Mouse (Mus musculus) limb, embryonic 11.5 days (tissue): Measurements from ENCODE around the gene Olfr552. TPM values are rescaled to one million over a fixed set of nuclear protein-coding genes. Genes with fewer than 3 reads are reported as not detected.
A peak's percentile ranks its signal among the peaks of the same experiment; 100 is the strongest.
"Not testable (repeated sequence)": the region's sequence is repeated elsewhere in the genome, so short reads cannot be mapped to it uniquely, and the experiment has no call there.

Experiments used
- ATAC-seq: fragments of 200-750 bp; cut with Nextera tagmentation; 2 replicates; pipeline ENCODE4 v1.8.0; 2017; ENCODE audit warnings: low read depth; ENCODE audit not compliant: insufficient number of reproducible peaks, low FRiP score, low TSS enrichment
- DNase-seq: peaks from one replicate; pipeline ENCODE4 v3.0.0-alpha.2; 2015; ENCODE audit warnings: low spot score
- H3K27ac ChIP-seq: fragments of 300-500 bp; sonication (generic); replicated peaks from 2 replicates; pipeline ENCODE4 v1.5.1; 2014; ENCODE audit warnings: low read depth, mild to moderate bottlenecking, low read length
- H3K27me3 ChIP-seq: fragments of 300-500 bp; sonication (generic); 2 replicates; pipeline ENCODE4 v1.6.1; 2014; ENCODE audit warnings: mild to moderate bottlenecking, low read length, mixed read lengths; ENCODE audit not compliant: control insufficient read depth, insufficient read depth
- H3K36me3 ChIP-seq: fragments of 300-500 bp; sonication (generic); 2 replicates; pipeline ENCODE4 v1.6.1; 2014; ENCODE audit warnings: mild to moderate bottlenecking, low read length, moderate library complexity, mixed read lengths; ENCODE audit not compliant: control insufficient read depth, insufficient read depth
- H3K4me1 ChIP-seq: fragments of 300-500 bp; sonication (generic); 2 replicates; pipeline ENCODE4 v1.6.1; 2014; ENCODE audit warnings: low read length, mixed read lengths; ENCODE audit not compliant: control insufficient read depth, insufficient read depth
- H3K4me2 ChIP-seq: fragments of 300-500 bp; sonication (generic); 2 replicates; pipeline ENCODE4 v1.6.1; 2014; ENCODE audit warnings: low read depth, mild to moderate bottlenecking, moderate library complexity; ENCODE audit not compliant: severe bottlenecking
- H3K4me3 ChIP-seq: fragments of 300-500 bp; sonication (generic); 2 replicates; pipeline ENCODE4 v1.5.1; 2014; ENCODE audit warnings: low read depth, low read length
- H3K9ac ChIP-seq: fragments of 300-500 bp; sonication (generic); 2 replicates; pipeline ENCODE4 v1.6.1; 2014; ENCODE audit warnings: mild to moderate bottlenecking, low read length
- H3K9me3 ChIP-seq: fragments of 300-500 bp; sonication (generic); 2 replicates; pipeline ENCODE4 v1.6.1; 2016; ENCODE audit warnings: low read length; ENCODE audit not compliant: control insufficient read depth
- WGBS: fragments of 180-500 bp; shearing (Covaris S2); extraction: QIAGEN DNeasy Blood & Tissue Kit; methylation state at CpG from one replicate; pipeline ENCODE4 v1.1.7; 2014; 5-methylcytosine and 5-hydroxymethylcytosine counted together
- polyA plus RNA-seq: library from polyadenylated mRNA; unstranded; fragments of >200 nt; fragmentation: Nextera tagmentation; extraction: Ambion mirVana; gene quantifications from 2 replicates; pipeline ENCODE4 v1.2.1, GENCODE M21; 2014

Olfr552 gene
- polyA plus RNA-seq, 1 experiment from 2014 or later: not detected

- Histone ChIP-seq H3K36me3 (no peaks in the 10 kb centered on the region), H3K9me3 (no peaks in the 10 kb centered on the region), H3K4me3 (no peak within 1 kb of the TSS), H3K9ac (no peak within 1 kb of the TSS), H3K4me2 (no peak within 1 kb of the TSS), H3K27me3 (no peaks in the 10 kb centered on the region), H3K4me1 (no peaks in the 10 kb centered on the region), H3K27ac (no peak within 1 kb of the TSS)
- WGBS: 95% methylated on average over 3 of the region's 3 CpGs
- DNase-seq: no peak
- no peak for ATAC-seq
Measured at GRCm38 (mm10) chr7:102591786-102592185, 5.8 kb upstream of the Olfr552 start, which contains the start of gene Olfr551. Gene Olfr551, minus strand, starts transcription at chr7:102591886.

GRCm38 (mm10) chr7:102618118-102618517 is 20.5 kb downstream of the Olfr552 start, which contains the start of gene Olfr553:
Gene Olfr553, minus strand, starts transcription at chr7:102618218.
- H3K9ac ChIP-seq: no peak within 1 kb of the TSS
- no peaks in the 10 kb centered on the region for H3K9me3 ChIP-seq
- H3K36me3 ChIP-seq: no peaks in the 10 kb centered on the region
- ATAC-seq (no peak), DNase-seq (no peak)
- H3K4me2 ChIP-seq: no peak within 1 kb of the TSS
- H3K27me3 ChIP-seq: no peaks in the 10 kb centered on the region
- no peaks in the 10 kb centered on the region for H3K4me1 ChIP-seq
- no peak within 1 kb of the TSS for H3K27ac ChIP-seq
- no peak within 1 kb of the TSS for H3K4me3 ChIP-seq

GRCm38 (mm10) chr7:102619608-102620007 is 22.0 kb downstream of the Olfr552 start:
- Histone ChIP-seq H3K9ac (no peak overlapping the region), H3K4me3 (no peak overlapping the region), H3K9me3 (no peaks in the 10 kb centered on the region), H3K27ac (no peak overlapping the region), H3K36me3 (no peaks in the 10 kb centered on the region), H3K4me1 (no peaks in the 10 kb centered on the region), H3K4me2 (no peak overlapping the region), H3K27me3 (no peaks in the 10 kb centered on the region)
- ATAC-seq: no peak
- 87% methylated on average over 5 of the region's 5 CpGs for WGBS
- no peak for DNase-seq

- H3K27me3 ChIP-seq, H3K4me1 ChIP-seq, DNase-seq, H3K9me3 ChIP-seq, H3K4me3 ChIP-seq, H3K9ac ChIP-seq, H3K36me3 ChIP-seq, H3K27ac ChIP-seq, H3K4me2 ChIP-seq, ATAC-seq: not testable (repeated sequence)
- WGBS: 85% methylated on average over 16 of the region's 19 CpGs
Measured at GRCm38 (mm10) chr7:102620368-102620767, 22.8 kb downstream of the Olfr552 start.

- Histone ChIP-seq H3K4me3 (no peak overlapping the region), H3K4me2 (no peak overlapping the region), H3K27ac (no peak overlapping the region), H3K9me3 (no peaks in the 10 kb centered on the region), H3K9ac (no peak overlapping the region), H3K4me1 (no peaks in the 10 kb centered on the region), H3K36me3 (no peaks in the 10 kb centered on the region), H3K27me3 (no peaks in the 10 kb centered on the region)
- 32% methylated on average over 3 of the region's 3 CpGs for WGBS
- DNase-seq: peak; percentile 25
- ATAC-seq: no peak
Measured at GRCm38 (mm10) chr7:102636665-102637064, 39.1 kb downstream of the Olfr552 start.

GRCm38 (mm10) chr7:102638132-102638531 is 40.6 kb downstream of the Olfr552 start, which contains the start of gene Olfr554:
Gene Olfr554, plus strand, starts transcription at chr7:102638432.
- Histone ChIP-seq H3K27ac (no peak within 1 kb of the TSS), H3K4me3 (no peak within 1 kb of the TSS), H3K4me1 (no peaks in the 10 kb centered on the region), H3K4me2 (no peak within 1 kb of the TSS), H3K36me3 (no peaks in the 10 kb centered on the region), H3K27me3 (no peaks in the 10 kb centered on the region), H3K9me3 (no peaks in the 10 kb centered on the region), H3K9ac (no peak within 1 kb of the TSS)
- no peak for DNase-seq
- whole genome bisulfite sequencing: 78% methylated on average over 1 of the region's 1 CpGs
- ATAC-seq: no peak

- not testable (repeated sequence) for H3K9me3 ChIP-seq, ATAC-seq, H3K4me2 ChIP-seq, H3K27ac ChIP-seq, H3K4me3 ChIP-seq, H3K36me3 ChIP-seq, H3K4me1 ChIP-seq, DNase-seq, H3K27me3 ChIP-seq, H3K9ac ChIP-seq
- 80% methylated on average over 3 of the region's 4 CpGs for WGBS
Measured at GRCm38 (mm10) chr7:102644945-102645344, 47.4 kb downstream of the Olfr552 start.

Other genes with a start within 250 kb of the Olfr552 start
- 261 and 275 TPM in 2 replicates for gene Rrm1, start 156.1 kb upstream of the Olfr552 start, polyA plus RNA-seq
- 0.23 and 0.56 TPM in 2 replicates for gene Olfr543, start 116.1 kb upstream of the Olfr552 start, polyA plus RNA-seq
- 0.05 and 0.09 TPM in 2 replicates for gene Olfr544, start 109.5 kb upstream of the Olfr552 start, polyA plus RNA-seq
- 0.39 TPM in 1 of 2 replicates, not detected in the other for gene Olfr545, start 98.2 kb upstream of the Olfr552 start, polyA plus RNA-seq
- gene Olfr547, start 63.0 kb upstream of the Olfr552 start, polyA plus RNA-seq: not detected in 2 replicates
- not detected in 2 replicates for gene Olfr548-ps1, start 56.9 kb upstream of the Olfr552 start, polyA plus RNA-seq
- gene Olfr549, start 47.9 kb upstream of the Olfr552 start, polyA plus RNA-seq: not detected in 2 replicates
- 0.13 and 0.95 TPM in 2 replicates for gene Trim21, start 32.3 kb upstream of the Olfr552 start, polyA plus RNA-seq
- not detected in 2 replicates for gene Olfr550, start 26.3 kb upstream of the Olfr552 start, polyA plus RNA-seq
- gene Olfr551, start 5.9 kb upstream of the Olfr552 start, polyA plus RNA-seq: not detected in 2 replicates
- not detected in 2 replicates for gene Olfr553, start 20.4 kb downstream of the Olfr552 start, polyA plus RNA-seq
- gene Olfr554, start 40.7 kb downstream of the Olfr552 start, polyA plus RNA-seq: not detected in 2 replicates
- gene Olfr555, start 61.1 kb downstream of the Olfr552 start, polyA plus RNA-seq: not detected in 2 replicates
- gene Olfr556, start 67.1 kb downstream of the Olfr552 start, polyA plus RNA-seq: not detected in 2 replicates
- 12.9 and 13.6 TPM in 2 replicates for gene Trim68, start 89.6 kb downstream of the Olfr552 start, polyA plus RNA-seq
- gene Olfr557, start 98.1 kb downstream of the Olfr552 start, polyA plus RNA-seq: not detected in 2 replicates
- gene Olfr558, start 104.4 kb downstream of the Olfr552 start, polyA plus RNA-seq: not detected in 2 replicates
- not detected in 2 replicates for gene Olfr33, start 121.3 kb downstream of the Olfr552 start, polyA plus RNA-seq
- not detected in 2 replicates for gene Olfr559, start 129.7 kb downstream of the Olfr552 start, polyA plus RNA-seq
- gene Olfr560, start 161.6 kb downstream of the Olfr552 start, polyA plus RNA-seq: not detected in 2 replicates
- not detected in 2 replicates for gene Olfr78, start 161.7 kb downstream of the Olfr552 start, polyA plus RNA-seq
- not detected in 2 replicates for gene Olfr561, start 173.5 kb downstream of the Olfr552 start, polyA plus RNA-seq
- not detected in 2 replicates for gene Olfr564, start 205.7 kb downstream of the Olfr552 start, polyA plus RNA-seq